Mouse (Mus musculus): ENCODE measurements at regions not wholly inside any gene's neighbourhood (a gene's known extent, or its start where the extent isn't known, plus 50 kb on each side); places are given as distances from the start of the nearest gene placed in this dataset.
A peak's percentile ranks its signal among the peaks of the same experiment; 100 is the strongest.

- no peaks in the 10 kb centered on the region for H3K36me3 ChIP-seq (ENCODE audit: control insufficient read depth, insufficient read depth, low read length)
- no peaks in the 10 kb centered on the region for H3K9me3 ChIP-seq (ENCODE audit: control insufficient read depth, low read length)
- H3K9ac ChIP-seq (ENCODE audit: low read length), result no peak overlapping the region
- no peak for ATAC-seq (ENCODE audit: low FRiP score, low TSS enrichment)
- WGBS, result 83% methylated on average over 6 of the region's 6 CpGs
- no peaks in the 10 kb centered on the region for H3K4me1 ChIP-seq (replicated peaks; ENCODE audit: control insufficient read depth, insufficient read depth)
- no peak overlapping the region for H3K27ac ChIP-seq (replicated peaks)
- H3K4me2 ChIP-seq (replicated peaks; ENCODE audit: low read depth), result no peak overlapping the region
- no peak for TF ChIP-seq EP300 (optimal IDR thresholded peaks at IDR 0.05)
- TF ChIP-seq CTCF (IDR thresholded peaks at IDR 0.05; ENCODE audit: low read depth), result no peak
- H3K4me3 ChIP-seq (ENCODE audit: low read depth, low read length), result no peak overlapping the region
- no peaks in the 10 kb centered on the region for H3K27me3 ChIP-seq (ENCODE audit: control insufficient read depth, insufficient read depth, low read length)
- DNase-seq (ENCODE audit: low spot score), result no peak
Measured at GRCm38 (mm10) chr13:44151526-44151925, 367.0 kb downstream of the Cd83 start.

GRCm38 (mm10) chr13:44152806-44153613 is 368.4 kb downstream of the Cd83 start:
- Histone ChIP-seq H3K27ac (replicated peaks) (no peak overlapping the region), H3K27me3 (ENCODE audit: control insufficient read depth, insufficient read depth, low read length) (no peaks in the 10 kb centered on the region), H3K9me3 (ENCODE audit: control insufficient read depth, low read length) (no peaks in the 10 kb centered on the region), H3K4me1 (replicated peaks; ENCODE audit: control insufficient read depth, insufficient read depth) (no peaks in the 10 kb centered on the region), H3K4me3 (ENCODE audit: low read depth, low read length) (no peak overlapping the region), H3K36me3 (ENCODE audit: control insufficient read depth, insufficient read depth, low read length) (no peaks in the 10 kb centered on the region), H3K4me2 (replicated peaks; ENCODE audit: low read depth) (no peak overlapping the region), H3K9ac (ENCODE audit: low read length) (no peak overlapping the region)
- WGBS, result 47% methylated on average over 10 of the region's 10 CpGs
- TF ChIP-seq EP300 (optimal IDR thresholded peaks at IDR 0.05) (no peak), CTCF (IDR thresholded peaks at IDR 0.05; ENCODE audit: low read depth) (no peak)
- no peak for DNase-seq (ENCODE audit: low spot score)
- ATAC-seq (ENCODE audit: low FRiP score, low TSS enrichment), result no peak

- Histone ChIP-seq H3K27ac (replicated peaks) (no peak overlapping the region), H3K4me3 (ENCODE audit: low read depth, low read length) (no peak overlapping the region), H3K9ac (ENCODE audit: low read length) (no peak overlapping the region), H3K36me3 (ENCODE audit: control insufficient read depth, insufficient read depth, low read length) (no peaks in the 10 kb centered on the region), H3K9me3 (ENCODE audit: control insufficient read depth, low read length) (no peaks in the 10 kb centered on the region), H3K4me1 (replicated peaks; ENCODE audit: control insufficient read depth, insufficient read depth) (no peaks in the 10 kb centered on the region), H3K4me2 (replicated peaks; ENCODE audit: low read depth) (no peak overlapping the region), H3K27me3 (ENCODE audit: control insufficient read depth, insufficient read depth, low read length) (no peaks in the 10 kb centered on the region)
- WGBS, result 90% methylated on average over 5 of the region's 5 CpGs
- TF ChIP-seq CTCF (IDR thresholded peaks at IDR 0.05; ENCODE audit: low read depth), result peak; percentile 39
- no peak for TF ChIP-seq EP300 (optimal IDR thresholded peaks at IDR 0.05)
- ATAC-seq (ENCODE audit: low FRiP score, low TSS enrichment) (no peak), DNase-seq (ENCODE audit: low spot score) (no peak)
Measured at GRCm38 (mm10) chr13:44153784-44154183, 369.2 kb downstream of the Cd83 start.

GRCm38 (mm10) chr13:44155956-44156355 is 371.4 kb downstream of the Cd83 start:
- no peak overlapping the region for H3K4me3 ChIP-seq (ENCODE audit: low read depth, low read length)
- no peak overlapping the region for H3K27ac ChIP-seq (replicated peaks)
- no peaks in the 10 kb centered on the region for H3K36me3 ChIP-seq (ENCODE audit: control insufficient read depth, insufficient read depth, low read length)
- no peak for DNase-seq (ENCODE audit: low spot score)
- H3K4me2 ChIP-seq (replicated peaks; ENCODE audit: low read depth), result no peak overlapping the region
- H3K9ac ChIP-seq (ENCODE audit: low read length), result no peak overlapping the region
- no peak for ATAC-seq (ENCODE audit: low FRiP score, low TSS enrichment)
- H3K4me1 ChIP-seq (replicated peaks; ENCODE audit: control insufficient read depth, insufficient read depth), result no peaks in the 10 kb centered on the region
- H3K9me3 ChIP-seq (ENCODE audit: control insufficient read depth, low read length), result no peaks in the 10 kb centered on the region
- 84% methylated on average over 4 of the region's 4 CpGs for WGBS
- TF ChIP-seq CTCF (IDR thresholded peaks at IDR 0.05; ENCODE audit: low read depth) (no peak), EP300 (optimal IDR thresholded peaks at IDR 0.05) (no peak)
- H3K27me3 ChIP-seq (ENCODE audit: control insufficient read depth, insufficient read depth, low read length), result no peaks in the 10 kb centered on the region

GRCm38 (mm10) chr13:44156546-44156945 is 372.0 kb downstream of the Cd83 start:
- H3K27me3 ChIP-seq (ENCODE audit: control insufficient read depth, insufficient read depth, low read length), result no peaks in the 10 kb centered on the region
- no peaks in the 10 kb centered on the region for H3K4me1 ChIP-seq (replicated peaks; ENCODE audit: control insufficient read depth, insufficient read depth)
- ATAC-seq (ENCODE audit: low FRiP score, low TSS enrichment) (no peak), DNase-seq (ENCODE audit: low spot score) (no peak)
- WGBS, result 60% methylated on average over 3 of the region's 3 CpGs
- H3K9me3 ChIP-seq (ENCODE audit: control insufficient read depth, low read length), result no peaks in the 10 kb centered on the region
- TF ChIP-seq CTCF (IDR thresholded peaks at IDR 0.05; ENCODE audit: low read depth), result no peak
- no peak for TF ChIP-seq EP300 (optimal IDR thresholded peaks at IDR 0.05)
- H3K27ac ChIP-seq (replicated peaks), result no peak overlapping the region
- H3K4me2 ChIP-seq (replicated peaks; ENCODE audit: low read depth), result no peak overlapping the region
- H3K36me3 ChIP-seq (ENCODE audit: control insufficient read depth, insufficient read depth, low read length), result no peaks in the 10 kb centered on the region
- no peak overlapping the region for H3K4me3 ChIP-seq (ENCODE audit: low read depth, low read length)
- no peak overlapping the region for H3K9ac ChIP-seq (ENCODE audit: low read length)

GRCm38 (mm10) chr13:44157236-44157635 is 372.7 kb downstream of the Cd83 start:
- 78% methylated on average over 4 of the region's 4 CpGs for WGBS
- DNase-seq (ENCODE audit: low spot score), result no peak

More at GRCm38 (mm10) chr13:44157236-44157635, 372.7 kb downstream of the Cd83 start:
- Histone ChIP-seq H3K9ac (ENCODE audit: low read length) (no peak overlapping the region), H3K27me3 (ENCODE audit: control insufficient read depth, insufficient read depth, low read length) (no peaks in the 10 kb centered on the region), H3K9me3 (ENCODE audit: control insufficient read depth, low read length) (no peaks in the 10 kb centered on the region), H3K4me3 (ENCODE audit: low read depth, low read length) (no peak overlapping the region), H3K4me2 (replicated peaks; ENCODE audit: low read depth) (no peak overlapping the region), H3K27ac (replicated peaks) (no peak overlapping the region), H3K4me1 (replicated peaks; ENCODE audit: control insufficient read depth, insufficient read depth) (no peaks in the 10 kb centered on the region), H3K36me3 (ENCODE audit: control insufficient read depth, insufficient read depth, low read length) (no peaks in the 10 kb centered on the region)
- ATAC-seq (ENCODE audit: low FRiP score, low TSS enrichment), result no peak
- TF ChIP-seq EP300 (optimal IDR thresholded peaks at IDR 0.05), result no peak
- no peak for TF ChIP-seq CTCF (IDR thresholded peaks at IDR 0.05; ENCODE audit: low read depth)

Measured in stomach, postnatal 0 days (tissue).